Mouse (Mus musculus) limb, embryonic 13.5 days (tissue): ENCODE results near the gene Ahcyl1. TPM values are rescaled to one million over a fixed set of nuclear protein-coding genes. Genes with fewer than 3 reads are reported as not detected.

Source experiments
- ATAC-seq: fragments of 200-750 bp; cut with Nextera tagmentation; 2 replicates; pipeline ENCODE4 v1.8.0; 2017; ENCODE audit warnings: low read depth, moderate number of reproducible peaks, moderate TSS enrichment; ENCODE audit not compliant: low FRiP score
- H3K27ac ChIP-seq: fragments of 300-500 bp; sonication (generic); 2 replicates; pipeline ENCODE4 v1.5.1; 2015; ENCODE audit warnings: inconsistent platforms, mild to moderate bottlenecking, moderate library complexity
- H3K27me3 ChIP-seq: fragments of 300-500 bp; sonication (generic); 2 replicates; pipeline ENCODE4 v1.6.1; 2015; ENCODE audit warnings: mild to moderate bottlenecking, inconsistent platforms
- H3K36me3 ChIP-seq: fragments of 300-500 bp; sonication (generic); 2 replicates; pipeline ENCODE4 v1.6.1; 2015; ENCODE audit warnings: inconsistent platforms, mild to moderate bottlenecking, moderate library complexity
- H3K4me1 ChIP-seq: fragments of 300-500 bp; sonication (generic); 2 replicates; pipeline ENCODE4 v1.6.1; 2015; ENCODE audit warnings: inconsistent platforms
- H3K4me2 ChIP-seq: fragments of 300-500 bp; sonication (generic); replicated peaks from 2 replicates; pipeline ENCODE4 v1.6.1; 2015; ENCODE audit warnings: inconsistent platforms, mild to moderate bottlenecking, moderate library complexity
- H3K4me3 ChIP-seq: fragments of 300-500 bp; sonication (generic); 2 replicates; pipeline ENCODE4 v1.5.1; 2015; ENCODE audit warnings: moderate library complexity, mild to moderate bottlenecking, inconsistent platforms
- H3K9ac ChIP-seq: fragments of 300-500 bp; sonication (generic); 2 replicates; pipeline ENCODE4 v1.6.1; 2015; ENCODE audit warnings: mild to moderate bottlenecking, inconsistent platforms
- H3K9me3 ChIP-seq: fragments of 300-500 bp; sonication (generic); 2 replicates; pipeline ENCODE4 v1.6.1; 2016; ENCODE audit warnings: inconsistent platforms
- WGBS: fragments of 180-500 bp; shearing (Covaris S2); methylation state at CpG from one replicate; pipeline ENCODE4 v1.1.7; 2015; 5-methylcytosine and 5-hydroxymethylcytosine counted together
- polyA plus RNA-seq: library from polyadenylated mRNA; unstranded; fragments of >200 nt; fragmentation: Nextera tagmentation; extraction: Ambion mirVana; gene quantifications from 2 replicates; pipeline ENCODE4 v1.2.1, GENCODE M21; 2015

Gene Ahcyl1
- polyA plus RNA-seq, 1 experiment from 2014 or later: 86.4 TPM

- H3K4me2 ChIP-seq: no peak overlapping the region
Measured at GRCm38 (mm10) chr3:107701767-107702394, 5.5 kb upstream of the Ahcyl1 start.

DNA sequence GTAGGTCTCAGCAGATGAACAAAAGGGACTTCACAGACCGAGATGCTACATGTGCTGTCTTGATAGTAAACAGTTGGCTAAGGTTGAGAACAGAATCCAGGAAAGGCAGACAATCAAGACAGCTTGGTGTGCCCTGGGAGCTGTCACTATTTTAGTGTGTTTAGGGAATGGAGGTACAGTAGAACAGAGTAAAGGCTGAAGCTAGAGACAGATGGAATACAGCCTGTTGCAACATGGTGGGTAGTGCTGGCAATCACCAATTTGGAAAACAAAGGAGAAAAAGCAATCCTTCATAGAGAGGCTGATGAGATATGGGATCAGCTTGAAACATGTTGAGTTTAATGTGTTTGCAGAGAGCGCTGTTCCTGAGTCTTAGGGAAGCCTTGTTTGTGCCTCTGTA is 4.3 kb upstream of the Ahcyl1 start:
- no peak overlapping the region for H3K27ac ChIP-seq
- no peak for ATAC-seq
- 82% methylated on average over 2 of the region's 2 CpGs for WGBS

More at GRCm38 (mm10) chr3:107701767-107702394, 5.5 kb upstream of the Ahcyl1 start:
- Histone ChIP-seq H3K4me1 (no peaks in the 10 kb centered on the region), H3K27ac (no peak overlapping the region), H3K36me3 (no peaks in the 10 kb centered on the region), H3K9ac (no peak overlapping the region), H3K27me3 (no peaks in the 10 kb centered on the region), H3K4me3 (no peak overlapping the region), H3K9me3 (no peaks in the 10 kb centered on the region)
- no peak for ATAC-seq
- 84% methylated on average over 1 of the region's 1 CpGs for WGBS

GRCm38 (mm10) chr3:107696910-107697309 is 550 bp upstream of the Ahcyl1 start:
- peak overlapping the region; percentile 50 for H3K4me2 ChIP-seq
- ATAC-seq: no peak; the same call in 1 of the 2 replicates

More for the DNA sequence above, 4.3 kb upstream of the Ahcyl1 start:
- Histone ChIP-seq H3K36me3 (no peaks in the 10 kb centered on the region), H3K4me2 (no peak overlapping the region), H3K4me1 (no peaks in the 10 kb centered on the region), H3K9ac (no peak overlapping the region), H3K9me3 (no peaks in the 10 kb centered on the region), H3K4me3 (no peak overlapping the region), H3K27me3 (no peaks in the 10 kb centered on the region)

GRCm38 (mm10) chr3:107695219-107695947 is 977 bp downstream of the Ahcyl1 start:
- peaks cover 35% of the 10 kb centered on the region for H3K4me1 ChIP-seq
- no peaks in the 10 kb centered on the region for H3K36me3 ChIP-seq
- peak overlapping the region; percentile 93 for H3K4me3 ChIP-seq
- peak overlapping the region; percentile 92 for H3K27ac ChIP-seq
- H3K27me3 ChIP-seq: no peaks in the 10 kb centered on the region
- no peak for ATAC-seq
- peak overlapping the region; percentile 98 for H3K9ac ChIP-seq
- H3K4me2 ChIP-seq: peak overlapping the region; percentile 76
- no peaks in the 10 kb centered on the region for H3K9me3 ChIP-seq
- WGBS: 6% methylated on average over 16 of the region's 16 CpGs

More at GRCm38 (mm10) chr3:107696910-107697309, 550 bp upstream of the Ahcyl1 start:
- 30% methylated on average over 3 of the region's 3 CpGs for WGBS
- no peaks in the 10 kb centered on the region for H3K9me3 ChIP-seq
- H3K27ac ChIP-seq: no peak overlapping the region
- peaks cover 24% of the 10 kb centered on the region for H3K4me1 ChIP-seq
- H3K36me3 ChIP-seq: no peaks in the 10 kb centered on the region
- no peak overlapping the region for H3K4me3 ChIP-seq
- peak overlapping the region; percentile 43; the same call in 1 of the 2 replicates for H3K9ac ChIP-seq
- H3K27me3 ChIP-seq: no peaks in the 10 kb centered on the region

- Histone ChIP-seq H3K27ac (no peak overlapping the region), H3K4me2 (peak overlapping the region; percentile 76), H3K36me3 (no peaks in the 10 kb centered on the region), H3K9me3 (no peaks in the 10 kb centered on the region), H3K4me1 (peaks cover 44% of the 10 kb centered on the region), H3K27me3 (no peaks in the 10 kb centered on the region), H3K4me3 (peak overlapping the region; percentile 93), H3K9ac (peak overlapping the region; percentile 98)
- WGBS: 62% methylated on average over 2 of the region's 2 CpGs
- no peak for ATAC-seq
Measured at GRCm38 (mm10) chr3:107694256-107694900, 2.0 kb downstream of the Ahcyl1 start.

GRCm38 (mm10) chr3:107690366-107690765 is 6.0 kb downstream of the Ahcyl1 start:
- Histone ChIP-seq H3K4me1 (peaks cover 72% of the 10 kb centered on the region), H3K4me3 (no peak overlapping the region), H3K4me2 (no peak overlapping the region), H3K9me3 (no peaks in the 10 kb centered on the region), H3K9ac (no peak overlapping the region), H3K36me3 (no peaks in the 10 kb centered on the region), H3K27me3 (no peaks in the 10 kb centered on the region), H3K27ac (no peak overlapping the region)
- WGBS: 82% methylated on average over 2 of the region's 2 CpGs
- no peak for ATAC-seq

- H3K27me3 ChIP-seq: no peaks in the 10 kb centered on the region
Measured at GRCm38 (mm10) chr3:107689245-107689644, 7.1 kb downstream of the Ahcyl1 start.

GRCm38 (mm10) chr3:107688236-107688635 is 8.1 kb downstream of the Ahcyl1 start:
- Histone ChIP-seq H3K4me3 (no peak overlapping the region), H3K27me3 (no peaks in the 10 kb centered on the region), H3K4me1 (peaks cover 69% of the 10 kb centered on the region), H3K9me3 (no peaks in the 10 kb centered on the region), H3K27ac (no peak overlapping the region; the same call in 1 of the 2 replicates), H3K9ac (no peak overlapping the region), H3K4me2 (no peak overlapping the region), H3K36me3 (no peaks in the 10 kb centered on the region)
- 61% methylated on average over 1 of the region's 1 CpGs for WGBS
- ATAC-seq: no peak

More at GRCm38 (mm10) chr3:107689245-107689644, 7.1 kb downstream of the Ahcyl1 start:
- peaks cover 67% of the 10 kb centered on the region for H3K4me1 ChIP-seq
- no peak overlapping the region for H3K4me3 ChIP-seq
- H3K9me3 ChIP-seq: no peaks in the 10 kb centered on the region
- H3K36me3 ChIP-seq: no peaks in the 10 kb centered on the region
- no peak overlapping the region for H3K4me2 ChIP-seq
- ATAC-seq: no peak
- no peak overlapping the region for H3K9ac ChIP-seq
- no peak overlapping the region for H3K27ac ChIP-seq

GRCm38 (mm10) chr3:107686276-107686977 is 9.9 kb downstream of the Ahcyl1 start:
- WGBS: 72% methylated on average over 3 of the region's 3 CpGs
- H3K27ac ChIP-seq: no peak overlapping the region

DNA sequence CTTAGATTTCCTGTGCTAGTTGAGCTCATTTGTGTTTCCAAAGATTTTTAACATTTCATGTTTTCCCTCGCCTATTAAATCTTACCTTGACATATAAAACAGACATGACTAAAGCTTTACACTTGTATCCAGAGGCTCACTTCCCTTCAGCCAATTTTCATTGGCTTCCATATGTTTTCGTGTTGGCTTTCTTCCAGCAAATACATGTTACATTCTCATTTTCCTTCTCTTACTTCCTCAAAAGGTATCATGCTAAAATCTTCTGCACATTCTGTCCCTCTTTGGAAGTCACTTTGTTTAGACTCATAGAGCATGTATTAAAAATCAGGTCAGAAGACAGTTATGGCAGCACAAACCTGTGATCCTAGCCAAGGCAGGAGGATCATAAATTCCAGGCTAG is 10.7 kb downstream of the Ahcyl1 start:
- Histone ChIP-seq H3K9ac (no peak overlapping the region), H3K4me2 (no peak overlapping the region), H3K4me3 (no peak overlapping the region), H3K27me3 (no peaks in the 10 kb centered on the region), H3K9me3 (no peaks in the 10 kb centered on the region), H3K27ac (peak overlapping the region; percentile 58; the same call in 1 of the 2 replicates), H3K4me1 (peaks cover 74% of the 10 kb centered on the region), H3K36me3 (no peaks in the 10 kb centered on the region)
- no peak for ATAC-seq
- 52% methylated on average over 2 of the region's 2 CpGs for WGBS

More at GRCm38 (mm10) chr3:107686276-107686977, 9.9 kb downstream of the Ahcyl1 start:
- no peak overlapping the region for H3K4me3 ChIP-seq
- H3K9ac ChIP-seq: no peak overlapping the region
- H3K9me3 ChIP-seq: no peaks in the 10 kb centered on the region
- no peaks in the 10 kb centered on the region for H3K36me3 ChIP-seq
- H3K27me3 ChIP-seq: no peaks in the 10 kb centered on the region
- peaks cover 74% of the 10 kb centered on the region for H3K4me1 ChIP-seq
- no peak overlapping the region for H3K4me2 ChIP-seq
- ATAC-seq: no peak

- Histone ChIP-seq H3K4me3 (no peak overlapping the region), H3K27ac (no peak overlapping the region), H3K9me3 (no peaks in the 10 kb centered on the region), H3K4me2 (no peak overlapping the region), H3K27me3 (no peaks in the 10 kb centered on the region), H3K4me1 (peaks cover 70% of the 10 kb centered on the region), H3K36me3 (no peaks in the 10 kb centered on the region), H3K9ac (no peak overlapping the region)
- WGBS: 80% methylated on average over 1 of the region's 1 CpGs
- ATAC-seq: no peak
Measured at GRCm38 (mm10) chr3:107683587-107683986, 12.8 kb downstream of the Ahcyl1 start.
